Mouse (Mus musculus): ENCODE data around the gene Ppp2r1a. TPM values are rescaled to one million over a fixed set of nuclear protein-coding genes. Genes with fewer than 3 reads are reported as not detected.

Gene Ppp2r1a
- polyA plus RNA-seq, 1 experiment from 2014 or later, result 372 TPM

GRCm38 (mm10) chr17:20965421-20965820 is 20.3 kb downstream of the Ppp2r1a start:
- no peak overlapping the region for H3K9ac ChIP-seq (ENCODE audit: low read length)
- no peak overlapping the region for H3K4me3 ChIP-seq (ENCODE audit: control insufficient read depth in 1 of 2, insufficient read depth in 1 of 2, low read depth in 1 of 2, low read length in 2 of 2)
- H3K9me3 ChIP-seq (ENCODE audit: control insufficient read depth, low read length), result no peaks in the 10 kb centered on the region
- no peaks in the 10 kb centered on the region for H3K27me3 ChIP-seq (ENCODE audit: control insufficient read depth, insufficient read depth, low read length)
- no peaks in the 10 kb centered on the region for H3K4me1 ChIP-seq (ENCODE audit: control insufficient read depth in 2 of 2, insufficient read depth in 2 of 2, low read length in 2 of 2)
- ATAC-seq (ENCODE audit: insufficient number of reproducible peaks, insufficient read depth, low FRiP score, low read depth), result peak; percentile 44; the same call in 1 of the 2 replicates
- no peak overlapping the region for H3K27ac ChIP-seq (replicated peaks in 1 of 2; ENCODE audit: control insufficient read depth in 1 of 2, insufficient read depth in 1 of 2, low read depth in 2 of 2, low read length in 2 of 2)
- peaks cover 95% of the 10 kb centered on the region for H3K36me3 ChIP-seq (ENCODE audit: control insufficient read depth, insufficient read depth, low read length)
- H3K4me2 ChIP-seq (ENCODE audit: low read length), result no peak overlapping the region
- WGBS, result 92% methylated on average over 4 of the region's 4 CpGs

- H3K9ac ChIP-seq (ENCODE audit: low read length), result no peak overlapping the region
- no peak overlapping the region for H3K4me3 ChIP-seq (ENCODE audit: control insufficient read depth in 1 of 2, insufficient read depth in 1 of 2, low read depth in 1 of 2, low read length in 2 of 2)
- H3K36me3 ChIP-seq (ENCODE audit: control insufficient read depth, insufficient read depth, low read length), result peaks cover 82% of the 10 kb centered on the region
- H3K4me2 ChIP-seq (ENCODE audit: low read length), result no peak overlapping the region
- H3K4me1 ChIP-seq (ENCODE audit: control insufficient read depth in 2 of 2, insufficient read depth in 2 of 2, low read length in 2 of 2), result no peaks in the 10 kb centered on the region
- ATAC-seq (ENCODE audit: insufficient number of reproducible peaks, insufficient read depth, low FRiP score, low read depth), result no peak
- H3K27me3 ChIP-seq (ENCODE audit: control insufficient read depth, insufficient read depth, low read length), result no peaks in the 10 kb centered on the region
- H3K27ac ChIP-seq (replicated peaks in 1 of 2; ENCODE audit: control insufficient read depth in 1 of 2, insufficient read depth in 1 of 2, low read depth in 2 of 2, low read length in 2 of 2), result no peak overlapping the region
- H3K9me3 ChIP-seq (ENCODE audit: control insufficient read depth, low read length), result no peaks in the 10 kb centered on the region
These were observed 21.6 kb downstream of the Ppp2r1a start for GRCm38 (mm10) chr17:20966681-20967080.

GRCm38 (mm10) chr17:20993716-20994115 is 48.6 kb downstream of the Ppp2r1a start:
- Histone ChIP-seq H3K4me1 (ENCODE audit: control insufficient read depth in 2 of 2, insufficient read depth in 2 of 2, low read length in 2 of 2) (no peaks in the 10 kb centered on the region), H3K36me3 (ENCODE audit: control insufficient read depth, insufficient read depth, low read length) (no peaks in the 10 kb centered on the region), H3K27me3 (ENCODE audit: control insufficient read depth, insufficient read depth, low read length) (no peaks in the 10 kb centered on the region), H3K4me3 (ENCODE audit: control insufficient read depth in 1 of 2, insufficient read depth in 1 of 2, low read depth in 1 of 2, low read length in 2 of 2) (no peak overlapping the region), H3K4me2 (ENCODE audit: low read length) (no peak overlapping the region), H3K27ac (replicated peaks in 1 of 2; ENCODE audit: control insufficient read depth in 1 of 2, insufficient read depth in 1 of 2, low read depth in 2 of 2, low read length in 2 of 2) (no peak overlapping the region), H3K9me3 (ENCODE audit: control insufficient read depth, low read length) (no peaks in the 10 kb centered on the region), H3K9ac (ENCODE audit: low read length) (no peak overlapping the region)
- WGBS, result 59% methylated on average over 2 of the region's 2 CpGs
- no peak for ATAC-seq (ENCODE audit: insufficient number of reproducible peaks, insufficient read depth, low FRiP score, low read depth)

GRCm38 (mm10) chr17:20996364-20996763 is 51.3 kb downstream of the Ppp2r1a start, which contains the start of gene Vmn1r233:
Vmn1r233 (minus strand) TSS chr17:20996464.
- H3K27ac ChIP-seq (replicated peaks in 1 of 2; ENCODE audit: control insufficient read depth in 1 of 2, insufficient read depth in 1 of 2, low read depth in 2 of 2, low read length in 2 of 2), result no peak within 1 kb of the TSS
- H3K9me3 ChIP-seq (ENCODE audit: control insufficient read depth, low read length), result no peaks in the 10 kb centered on the region
- no peak within 1 kb of the TSS for H3K4me2 ChIP-seq (ENCODE audit: low read length)
- no peaks in the 10 kb centered on the region for H3K27me3 ChIP-seq (ENCODE audit: control insufficient read depth, insufficient read depth, low read length)
- no peak within 1 kb of the TSS for H3K9ac ChIP-seq (ENCODE audit: low read length)
- H3K36me3 ChIP-seq (ENCODE audit: control insufficient read depth, insufficient read depth, low read length), result no peaks in the 10 kb centered on the region
- no peak for ATAC-seq (ENCODE audit: insufficient number of reproducible peaks, insufficient read depth, low FRiP score, low read depth)
- H3K4me3 ChIP-seq (ENCODE audit: control insufficient read depth in 1 of 2, insufficient read depth in 1 of 2, low read depth in 1 of 2, low read length in 2 of 2), result no peak within 1 kb of the TSS
- no peaks in the 10 kb centered on the region for H3K4me1 ChIP-seq (ENCODE audit: control insufficient read depth in 2 of 2, insufficient read depth in 2 of 2, low read length in 2 of 2)

- Histone ChIP-seq H3K9me3 (ENCODE audit: control insufficient read depth, low read length) (no peaks in the 10 kb centered on the region), H3K9ac (ENCODE audit: low read length) (peak within 1 kb of the TSS; percentile 94), H3K4me1 (ENCODE audit: control insufficient read depth in 2 of 2, insufficient read depth in 2 of 2, low read length in 2 of 2) (peaks cover 8 to 17% of the 10 kb centered on the region in 2 experiments), H3K36me3 (ENCODE audit: control insufficient read depth, insufficient read depth, low read length) (peaks cover 25% of the 10 kb centered on the region), H3K27ac (replicated peaks in 1 of 2; ENCODE audit: control insufficient read depth in 1 of 2, insufficient read depth in 1 of 2, low read depth in 2 of 2, low read length in 2 of 2) (peak within 1 kb of the TSS; percentile 82 to 86), H3K4me3 (ENCODE audit: control insufficient read depth in 1 of 2, insufficient read depth in 1 of 2, low read depth in 1 of 2, low read length in 2 of 2) (peak within 1 kb of the TSS; percentile 71 to 74), H3K4me2 (ENCODE audit: low read length) (peak within 1 kb of the TSS; percentile 95), H3K27me3 (ENCODE audit: control insufficient read depth, insufficient read depth, low read length) (no peaks in the 10 kb centered on the region)
- WGBS, result 5% methylated on average over 36 of the region's 36 CpGs
- peak; percentile 92 for ATAC-seq (ENCODE audit: insufficient number of reproducible peaks, insufficient read depth, low FRiP score, low read depth)
These were observed 63.5 kb downstream of the Ppp2r1a start, which contains the start of gene Zfp160 for GRCm38 (mm10) chr17:21008382-21009331. Zfp160 (plus strand) TSS chr17:21008903.

GRCm38 (mm10) chr17:21009726-21010125 is 64.6 kb downstream of the Ppp2r1a start:
- Histone ChIP-seq H3K27ac (replicated peaks in 1 of 2; ENCODE audit: control insufficient read depth in 1 of 2, insufficient read depth in 1 of 2, low read depth in 2 of 2, low read length in 2 of 2) (peak overlapping the region; percentile 82 to 86; a peak in 3 of 4 replicates), H3K4me2 (ENCODE audit: low read length) (peak overlapping the region; percentile 95), H3K4me1 (ENCODE audit: control insufficient read depth in 2 of 2, insufficient read depth in 2 of 2, low read length in 2 of 2) (peaks cover 8 to 17% of the 10 kb centered on the region in 2 experiments), H3K36me3 (ENCODE audit: control insufficient read depth, insufficient read depth, low read length) (peaks cover 34% of the 10 kb centered on the region), H3K9ac (ENCODE audit: low read length) (peak overlapping the region; percentile 94), H3K9me3 (ENCODE audit: control insufficient read depth, low read length) (no peaks in the 10 kb centered on the region), H3K4me3 (ENCODE audit: control insufficient read depth in 1 of 2, insufficient read depth in 1 of 2, low read depth in 1 of 2, low read length in 2 of 2) (peak overlapping the region; percentile 71 to 74), H3K27me3 (ENCODE audit: control insufficient read depth, insufficient read depth, low read length) (no peaks in the 10 kb centered on the region)
- no peak for ATAC-seq (ENCODE audit: insufficient number of reproducible peaks, insufficient read depth, low FRiP score, low read depth)
- WGBS, result 27% methylated on average over 1 of the region's 1 CpGs
